Mouse (Mus musculus) left cerebral cortex, adult 18-20 months (tissue): ENCODE results near the gene Gpr27. TPM values are rescaled to one million over a fixed set of nuclear protein-coding genes. Genes with fewer than 3 reads are reported as not detected.

Experiments
- DNase-seq, 2 experiments: peaks; one replicate each; pipeline ENCODE4 v3.0.0; 2021 to 2022; ENCODE audit warnings: low spot score in 2 of 2, mixed read lengths in 1 of 2
- total RNA-seq, 2 experiments: library from RNA; stranded (reverse); gene quantifications; 2 replicates each; pipeline ENCODE4 v1.2.3; 2021

Gpr27 gene
- total RNA-seq, 2 experiments from 2014 or later, result 39.9 to 47.2 TPM

DNA sequence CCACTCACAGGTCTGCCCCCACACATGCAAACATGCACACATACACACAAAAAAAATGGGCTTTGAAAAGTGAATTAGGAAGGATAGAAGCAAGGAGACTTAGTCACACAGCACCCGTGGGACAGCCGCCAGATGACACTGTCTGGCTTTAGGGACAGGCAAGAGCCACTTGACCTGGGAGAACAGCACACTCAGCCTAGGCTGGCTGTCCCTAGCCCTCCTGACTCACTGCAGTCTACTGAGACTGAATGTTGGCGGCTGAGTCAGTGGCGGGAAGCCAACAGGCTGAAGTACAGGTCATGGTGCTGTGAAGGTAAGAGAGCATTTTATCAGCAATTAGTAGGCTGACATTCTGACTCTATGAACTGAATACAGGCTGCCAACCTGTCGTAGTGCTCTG lies 42.2 kb downstream of the Gpr27 start:
- no peak for DNase-seq

DNA sequence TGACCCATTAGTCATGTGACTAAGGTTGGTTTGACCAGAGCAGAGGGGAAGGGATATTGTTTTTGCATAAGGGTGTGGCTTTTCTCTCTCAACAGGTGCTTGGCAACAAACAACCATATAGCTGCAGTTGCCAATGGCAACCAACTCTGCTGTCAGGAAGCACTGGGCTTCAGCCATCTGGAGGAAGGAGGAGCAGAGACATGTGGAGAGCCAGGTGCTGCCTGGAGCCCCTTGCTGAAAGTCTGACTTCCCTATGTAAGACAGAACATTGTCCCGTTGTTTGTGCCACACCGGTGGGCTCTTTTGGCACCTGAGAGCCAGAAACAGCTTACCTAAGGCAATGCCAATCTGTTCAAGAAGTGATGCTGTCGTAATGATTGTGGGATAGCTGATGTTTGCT lies 50.4 kb downstream of the Gpr27 start:
- DNase-seq, result no peak

Other genes with a start within 250 kb of the Gpr27 start
- 100 to 1,000 TPM; 133 to 135 TPM for gene Foxp1, start 170.0 kb upstream of the Gpr27 start, total RNA-seq
- gene Eif4e3, start 25.9 kb upstream of the Gpr27 start, total RNA-seq, result 10 to 100 TPM; 19.4 to 20.0 TPM
- 1 to 10 TPM; 7.2 to 8.7 TPM for gene Gm20696, start 25.9 kb upstream of the Gpr27 start, total RNA-seq
- gene Prok2, start 33.7 kb downstream of the Gpr27 start, total RNA-seq, result under 1 TPM; 0.26 to 0.61 TPM